Mouse (Mus musculus) gastrocnemius, adult 18-20 months (tissue): ENCODE measurements around the gene H2-DMa. TPM values are rescaled to one million over a fixed set of nuclear protein-coding genes. Genes with fewer than 3 reads are reported as not detected.

Experiments used
- DNase-seq: peaks from one replicate; pipeline ENCODE4 v3.0.0; 2021; ENCODE audit warnings: low spot score
- total RNA-seq, 2 experiments: library from RNA; stranded (reverse); gene quantifications; 2 replicates each; pipeline ENCODE4 v1.2.3; 2021

Gene H2-DMa
- total RNA-seq, 2 experiments from 2014 or later = 2.6 to 3.2 TPM

- peak; percentile 67 for DNase-seq
These were observed 33.6 kb downstream of the H2-DMa start, which contains the start of gene H2-DMb1 for GRCm38 (mm10) chr17:34152923-34153322. TSS of gene H2-DMb1 (plus strand) at chr17:34153072.

DNA sequence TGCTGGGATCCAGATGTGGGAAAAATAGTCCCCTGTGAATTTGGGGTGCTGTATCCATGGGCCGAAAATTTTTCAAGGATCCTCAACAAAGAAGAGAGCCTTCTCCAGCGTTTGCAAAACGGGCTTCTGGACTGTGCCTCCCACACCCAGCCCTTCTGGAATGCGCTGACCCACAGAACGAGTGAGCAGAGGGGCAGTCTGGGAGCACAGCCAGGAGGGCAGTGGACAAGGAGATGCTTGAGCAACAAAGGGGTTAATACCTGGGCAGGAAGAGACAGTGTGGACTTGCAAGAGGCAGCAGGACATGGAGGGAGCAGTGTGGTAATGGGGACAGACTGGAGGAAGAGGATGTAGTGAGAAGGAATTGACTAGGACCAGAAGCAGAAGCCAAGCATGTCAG is 36.2 kb downstream of the H2-DMa start:
- DNase-seq = no peak

DNA sequence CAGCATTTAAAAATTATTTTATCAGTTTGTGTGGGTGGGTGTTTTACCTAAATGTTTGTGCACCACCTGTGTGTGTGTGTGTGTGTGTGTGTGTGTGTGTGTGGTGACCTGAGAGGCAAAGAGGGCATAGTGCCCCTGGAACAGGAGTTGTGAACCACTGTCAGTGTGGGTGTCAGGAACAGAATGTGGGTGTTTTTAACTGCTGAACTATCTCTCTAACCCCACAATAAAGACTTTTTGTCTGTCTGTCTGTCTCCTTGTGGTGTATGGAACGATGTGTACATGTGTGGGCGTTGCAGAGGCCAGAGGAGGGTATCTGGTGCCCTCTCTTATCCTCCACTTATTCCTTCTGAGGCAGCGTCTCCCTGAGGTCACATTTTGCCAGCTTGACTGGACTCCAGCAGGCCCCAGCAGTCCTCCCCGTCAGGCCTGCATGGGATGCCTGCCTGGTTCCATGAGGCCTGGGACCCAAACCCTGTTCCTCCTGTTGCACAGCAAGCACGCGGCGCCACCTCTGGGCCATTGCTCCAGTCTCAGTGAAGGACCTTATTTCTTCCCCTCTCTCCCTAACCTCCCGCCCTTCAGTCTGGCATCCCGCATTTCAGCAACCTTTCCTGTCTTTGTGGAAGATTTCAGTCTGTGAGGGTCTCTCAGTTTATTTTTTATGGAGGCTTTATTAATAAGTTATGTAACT is 45.0 kb downstream of the H2-DMa start:
- DNase-seq = no peak

- DNase-seq = no peak
These were observed 45.8 kb downstream of the H2-DMa start for GRCm38 (mm10) chr17:34165033-34165730.

GRCm38 (mm10) chr17:34169279-34169678 is 49.9 kb downstream of the H2-DMa start:
- DNase-seq = peak; percentile 32

DNA sequence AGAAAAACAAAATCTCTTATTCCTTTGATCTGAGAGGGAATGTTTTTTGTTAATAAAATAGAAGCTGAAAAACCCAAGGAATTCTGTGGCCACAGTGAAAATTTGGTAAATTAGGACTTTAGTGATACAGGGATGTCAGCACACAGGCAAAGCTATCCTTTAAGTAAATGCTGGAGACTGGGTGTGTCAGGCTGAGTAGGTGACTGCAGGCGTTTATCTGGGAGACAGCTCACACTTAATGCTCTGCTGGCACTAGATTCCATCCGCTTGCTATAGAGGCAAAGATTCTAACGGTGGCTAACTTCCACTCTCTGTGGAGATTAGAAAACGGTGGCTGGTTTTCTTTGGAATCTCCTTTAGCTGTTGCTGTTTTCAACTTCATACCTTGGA is 51.1 kb downstream of the H2-DMa start:
- no peak for DNase-seq

DNA sequence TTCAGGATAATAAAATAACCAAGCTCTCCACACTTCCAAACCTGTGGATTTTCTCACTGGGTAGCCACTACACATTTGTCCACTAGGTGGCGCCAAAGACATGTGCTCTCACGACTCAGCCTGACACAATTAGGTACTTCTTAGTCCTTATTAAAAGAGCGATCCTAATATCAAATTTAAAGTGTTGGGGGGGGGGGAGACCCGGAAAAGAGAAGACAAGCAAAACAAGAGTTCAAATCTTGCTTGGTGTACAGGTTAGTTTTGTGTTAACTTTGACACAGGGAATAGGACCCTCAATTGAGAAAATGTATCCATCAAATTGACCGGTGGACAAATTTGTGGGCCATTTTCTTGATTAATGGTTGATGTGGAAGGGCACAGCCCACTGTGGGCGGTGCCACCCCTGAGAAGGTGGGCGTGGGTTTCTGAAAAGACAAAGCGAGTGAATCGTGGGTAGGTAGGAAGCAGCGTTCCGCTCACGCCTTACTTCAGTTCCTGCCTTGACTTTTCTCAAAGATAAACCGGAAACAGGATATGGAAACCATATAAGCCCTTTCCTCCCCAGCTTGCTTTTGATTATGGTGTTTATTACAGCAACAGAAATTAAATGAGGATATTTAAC is 51.6 kb downstream of the H2-DMa start:
- peak; percentile 77 for DNase-seq

- no peak for DNase-seq
These were observed 53.2 kb downstream of the H2-DMa start for GRCm38 (mm10) chr17:34172528-34172927.

GRCm38 (mm10) chr17:34174075-34174474 is 54.7 kb downstream of the H2-DMa start:
- DNase-seq = no peak

GRCm38 (mm10) chr17:34177179-34177578 is 57.8 kb downstream of the H2-DMa start:
- no peak for DNase-seq

GRCm38 (mm10) chr17:34179019-34179418 is 59.7 kb downstream of the H2-DMa start:
- no peak for DNase-seq

DNA sequence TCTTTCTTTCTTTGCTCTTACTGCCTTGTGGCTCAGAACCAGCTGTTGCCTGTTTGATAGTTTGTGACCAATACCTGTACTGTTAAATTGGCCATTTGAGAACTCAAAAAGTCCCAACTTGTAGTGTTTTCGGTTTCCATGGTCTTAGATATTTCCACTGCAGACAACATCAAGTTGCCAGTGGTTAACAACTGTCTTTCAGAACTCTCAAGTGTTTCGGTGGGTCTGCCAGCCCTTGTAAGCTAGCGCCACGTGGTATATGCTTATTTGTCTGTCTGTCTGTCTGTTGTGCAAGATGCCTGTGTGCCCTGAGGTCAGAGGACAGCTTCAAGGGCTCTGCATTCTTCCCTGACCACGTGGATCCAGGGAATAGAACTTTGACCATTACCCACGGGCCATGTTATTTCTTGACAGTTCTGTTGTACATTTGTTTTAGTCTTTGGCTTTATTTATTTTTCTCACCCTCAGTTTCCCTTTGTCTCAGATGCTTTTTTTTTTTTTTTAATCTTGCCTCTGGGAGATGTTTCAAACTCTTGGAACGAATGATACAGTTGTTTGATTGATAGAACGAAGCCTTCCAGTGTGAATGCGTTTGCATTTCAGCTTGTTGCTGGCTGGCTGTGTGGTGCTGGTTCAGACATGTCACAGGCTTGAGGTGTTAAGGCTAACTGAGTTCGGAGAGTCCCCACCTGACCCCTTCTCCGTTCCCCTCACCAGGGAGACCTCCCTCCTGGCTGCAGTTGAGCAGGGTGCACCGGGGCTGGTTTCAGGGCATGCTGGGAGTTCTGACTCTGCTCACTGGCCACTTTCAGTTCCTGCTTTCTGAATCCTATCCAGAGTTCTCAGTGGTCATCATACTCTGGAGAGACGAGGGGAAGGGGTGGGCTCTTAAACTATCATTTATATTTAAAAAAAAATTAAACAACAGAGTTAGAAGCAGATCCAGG is 60.8 kb downstream of the H2-DMa start:
- DNase-seq = no peak

GRCm38 (mm10) chr17:34183564-34184219 is 64.4 kb downstream of the H2-DMa start:
- DNase-seq = no peak

- DNase-seq = no peak
These were observed 66.2 kb downstream of the H2-DMa start for GRCm38 (mm10) chr17:34185526-34185925.

DNA sequence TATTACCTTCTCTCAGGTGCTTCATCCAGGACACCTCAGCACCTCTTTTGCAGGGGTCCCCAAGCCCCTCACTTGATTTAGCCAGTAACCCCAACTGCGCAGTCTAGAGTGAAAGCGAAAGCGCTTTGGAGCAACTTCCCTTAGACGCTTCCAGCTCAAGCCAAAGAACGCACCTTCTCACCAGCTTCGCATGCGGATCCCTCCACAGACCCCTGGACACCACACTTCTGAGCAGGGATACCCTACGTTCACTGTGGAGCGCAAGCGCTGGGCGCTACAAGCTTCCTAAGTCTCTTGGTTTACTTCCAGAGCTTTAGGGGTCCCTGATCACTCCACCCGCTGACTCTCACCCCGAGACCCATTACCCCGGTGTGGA is 67.5 kb downstream of the H2-DMa start:
- DNase-seq = no peak

- peak; percentile 97 for DNase-seq
These were observed 68.0 kb downstream of the H2-DMa start, which contains the start of the genes Tap1 and Psmb9 for GRCm38 (mm10) chr17:34187261-34187916. TSS of gene Tap1 (plus strand) at chr17:34187553. TSS of gene Psmb9 (minus strand) at chr17:34187764.

- peak; percentile 12 for DNase-seq
These were observed 68.7 kb downstream of the H2-DMa start for GRCm38 (mm10) chr17:34188010-34188409.
